Mouse (Mus musculus): ENCODE measurements around the gene Inpp5k. TPM values are rescaled to one million over a fixed set of nuclear protein-coding genes. Genes with fewer than 3 reads are reported as not detected.
"Not testable (repeated sequence)": the region's sequence is repeated elsewhere in the genome, so short reads cannot be mapped to it uniquely, and the experiment has no call there.

The Inpp5k gene
- total RNA-seq, 2 experiments from 2014 or later, result 35.4 to 37.3 TPM

DNA sequence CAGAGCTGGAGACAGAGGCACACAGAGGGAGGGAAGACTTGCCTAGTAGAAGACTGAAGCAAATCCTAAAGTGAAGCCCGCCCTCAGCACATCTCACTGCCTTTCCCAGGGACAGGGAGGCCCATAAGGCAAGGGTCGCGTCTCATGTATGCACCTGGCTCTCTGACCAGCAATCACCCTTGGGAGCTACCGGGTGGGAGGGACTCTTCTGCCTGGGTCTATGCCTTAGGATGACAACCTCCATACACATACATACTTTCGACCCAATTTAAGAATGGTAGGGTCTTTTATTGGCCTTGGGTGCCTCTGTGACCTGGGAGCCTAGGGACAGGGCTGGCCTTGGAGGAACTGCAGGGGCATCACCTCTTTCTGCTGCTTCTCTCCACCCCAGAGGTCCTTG, 42.6 kb downstream of the Inpp5k start:
- no peak for DNase-seq
- intact Hi-C loops (cut with DNase I), result no loop called here

DNA sequence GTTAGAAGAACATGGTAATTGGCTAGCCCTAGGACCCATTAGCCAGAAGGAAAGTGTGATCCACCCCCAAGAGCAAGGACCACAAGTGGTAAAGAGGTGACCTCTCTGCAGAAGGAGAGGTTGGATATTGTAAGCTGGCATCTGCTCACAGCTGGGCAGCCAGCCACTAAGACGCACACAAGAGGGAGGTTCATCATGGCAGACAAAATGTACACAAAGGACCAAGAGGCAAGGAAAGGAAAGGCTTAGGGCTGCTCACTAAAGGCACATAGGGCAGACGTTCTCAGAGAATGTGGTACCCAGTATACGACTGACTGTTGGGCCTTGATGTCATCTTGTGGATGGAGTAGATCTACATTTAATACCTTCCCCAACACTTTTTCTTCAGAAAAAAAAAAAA, 44.1 kb downstream of the Inpp5k start:
- DNase-seq, result no peak
- intact Hi-C loops (cut with DNase I), result no loop called here

DNA sequence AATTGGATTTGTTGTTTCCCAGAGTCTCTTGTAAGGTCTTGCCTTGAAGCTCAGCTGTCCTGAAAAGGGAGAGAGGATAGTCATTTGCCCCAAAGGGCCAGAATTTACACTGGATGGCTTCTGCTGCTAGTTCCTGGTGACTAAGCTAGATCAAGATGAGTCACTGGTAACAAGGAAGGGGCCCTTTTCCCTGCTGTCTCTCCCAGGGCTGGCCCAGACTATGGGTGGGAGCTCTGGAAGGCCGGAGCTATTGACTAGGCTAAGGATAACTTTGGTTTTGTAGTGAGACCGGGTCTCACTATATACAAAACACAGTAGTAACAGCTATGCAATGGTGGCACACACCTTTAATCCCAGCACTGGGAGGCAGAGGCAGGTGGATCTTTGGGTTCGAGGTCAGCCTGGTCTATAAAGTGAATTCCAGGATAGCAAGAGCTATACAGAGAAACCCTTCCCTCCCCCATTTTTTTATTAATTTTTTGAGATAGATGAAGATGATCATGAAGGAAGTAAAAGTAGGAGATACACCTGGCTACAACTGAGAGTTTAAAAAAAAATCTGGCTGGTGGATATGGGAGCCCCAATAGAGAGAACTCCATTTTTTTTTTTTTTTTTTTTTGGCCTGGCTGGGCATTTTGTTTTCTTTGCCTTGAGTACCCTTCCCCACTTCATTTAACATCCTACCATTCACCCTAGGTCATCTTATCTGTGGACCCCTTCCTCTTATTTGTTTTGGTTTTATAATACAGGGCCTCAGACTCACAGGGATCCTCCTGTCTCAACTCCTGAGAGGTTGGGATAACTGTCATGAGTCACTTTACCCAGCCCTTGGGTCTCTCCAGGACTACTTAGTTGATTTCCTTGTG, 47.3 kb downstream of the Inpp5k start:
- intact Hi-C loops (cut with DNase I), result loop anchor here (1.0 kb wide), 1 partner anchor 23 kb away; no protein-coding TSS in a partner anchor
- DNase-seq, result no peak

DNA sequence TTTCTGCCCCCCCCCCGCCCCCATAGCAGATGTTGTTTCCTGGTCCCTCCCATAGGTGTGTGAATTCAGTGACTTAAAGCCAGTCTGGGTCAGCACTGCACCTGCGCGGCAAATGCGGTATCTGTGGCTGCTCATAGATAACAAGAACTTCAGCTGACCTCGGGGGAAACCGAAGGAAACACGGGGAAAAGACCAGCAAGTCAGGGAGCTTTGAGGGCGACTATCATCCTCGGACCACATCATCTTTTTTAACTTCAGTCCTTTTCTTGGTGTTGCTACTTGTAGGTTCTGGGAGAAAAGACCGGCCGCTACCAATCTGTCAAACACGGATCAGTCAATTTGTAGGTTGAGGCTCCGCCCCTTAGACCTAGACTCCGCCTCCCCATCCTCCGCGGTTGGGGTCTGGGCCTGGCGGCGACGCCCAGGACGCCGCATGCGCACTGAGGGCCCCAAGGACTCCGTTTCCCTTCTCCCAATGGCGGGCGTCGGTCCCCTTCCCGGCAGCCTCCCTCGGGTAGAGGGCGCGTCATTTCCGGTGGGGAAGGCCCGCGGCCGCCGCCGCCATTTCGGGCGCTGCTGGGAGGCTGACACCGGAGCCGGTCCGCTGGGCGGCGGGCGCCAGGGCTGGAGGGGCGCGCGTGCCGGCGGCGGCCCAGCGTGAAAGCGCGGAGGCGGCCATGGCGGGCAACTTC, 48.1 kb downstream of the Inpp5k start, which contains the start of gene Crk:
TSS of gene Crk (plus strand) at position 513 of the 692 bp plus-strand sequence.
- peak; percentile 99 for DNase-seq
- intact Hi-C loops (cut with DNase I), result loop anchor here (1.0 kb wide), 1 partner anchor 24 kb away; no protein-coding TSS in a partner anchor

DNA sequence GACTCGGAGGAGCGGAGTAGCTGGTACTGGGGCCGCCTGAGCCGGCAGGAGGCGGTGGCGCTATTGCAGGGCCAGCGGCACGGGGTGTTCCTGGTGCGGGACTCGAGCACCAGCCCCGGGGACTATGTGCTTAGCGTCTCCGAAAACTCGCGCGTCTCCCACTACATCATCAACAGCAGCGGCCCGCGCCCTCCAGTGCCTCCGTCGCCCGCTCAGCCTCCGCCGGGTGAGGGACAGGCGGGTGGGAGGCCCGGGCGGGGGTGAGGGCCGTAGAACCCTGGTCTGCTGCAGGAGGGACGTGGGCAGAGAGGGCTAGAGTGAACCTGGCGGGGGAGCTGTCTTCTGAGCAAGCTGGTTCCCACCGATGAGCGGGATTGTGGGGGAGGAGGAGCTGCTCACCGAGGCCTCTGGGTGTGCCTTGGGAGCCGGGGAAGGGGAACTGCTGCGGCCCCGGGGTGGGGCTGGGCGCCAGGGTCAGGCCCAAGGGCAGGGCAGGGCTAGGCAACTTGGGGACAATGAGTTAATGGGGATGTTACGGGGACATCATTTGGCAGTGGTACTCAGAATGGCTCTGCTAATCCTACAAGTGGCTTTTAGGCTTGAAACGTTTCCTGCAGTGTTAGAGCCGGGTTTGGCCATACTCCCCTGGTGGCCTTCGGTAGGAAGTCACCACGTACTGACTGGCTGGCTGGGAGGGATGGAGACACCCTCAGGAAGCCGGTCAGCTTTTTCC, 48.8 kb downstream of the Inpp5k start:
- intact Hi-C loops (cut with DNase I), result loop anchor here (2.0 kb wide), 1 partner anchor 49 kb away; the partner anchor contains the start of gene Inpp5k
- peak; percentile 77 to 80 for DNase-seq

DNA sequence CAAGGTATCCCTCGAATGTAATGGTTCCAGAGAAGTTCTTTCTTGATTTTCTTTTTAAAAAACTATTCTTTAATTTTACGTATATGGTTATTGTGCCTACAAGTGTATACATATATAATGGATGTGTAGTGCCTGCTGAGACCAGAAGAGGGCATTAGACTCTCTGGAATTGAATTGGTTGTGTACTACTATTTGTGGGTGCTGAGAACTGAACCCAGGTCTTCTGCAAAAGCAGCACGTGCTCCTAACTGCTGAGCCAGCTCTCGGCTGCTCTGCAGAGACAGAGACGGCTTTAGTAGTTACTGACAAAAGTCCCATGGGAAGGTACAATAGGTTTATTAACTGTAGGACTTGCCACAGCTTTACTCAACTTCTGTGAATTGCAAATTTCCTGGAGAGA, 53.7 kb downstream of the Inpp5k start:
- no peak for DNase-seq
- intact Hi-C loops (cut with DNase I), result no loop called here

DNA sequence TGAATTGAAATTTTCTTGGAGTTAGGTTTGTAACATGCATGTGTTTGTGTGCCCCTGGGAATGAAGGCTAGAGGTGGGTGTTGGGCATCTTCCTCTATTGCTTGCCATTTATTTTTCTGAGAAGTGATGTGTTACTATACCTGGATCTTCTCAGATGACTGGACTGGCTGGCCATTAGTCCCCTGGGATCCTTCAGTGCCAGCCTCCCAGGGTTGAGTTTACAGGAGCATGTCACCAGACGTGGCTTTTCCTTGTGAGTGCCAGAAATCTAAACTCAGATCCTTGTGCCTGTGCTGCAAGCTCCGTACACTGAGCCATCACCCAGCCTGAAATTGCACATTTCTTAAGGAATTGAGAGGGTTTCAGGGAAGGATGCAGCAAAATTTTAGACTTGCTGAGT, 54.2 kb downstream of the Inpp5k start:
- intact Hi-C loops (cut with DNase I), result no loop called here
- no peak for DNase-seq

DNA sequence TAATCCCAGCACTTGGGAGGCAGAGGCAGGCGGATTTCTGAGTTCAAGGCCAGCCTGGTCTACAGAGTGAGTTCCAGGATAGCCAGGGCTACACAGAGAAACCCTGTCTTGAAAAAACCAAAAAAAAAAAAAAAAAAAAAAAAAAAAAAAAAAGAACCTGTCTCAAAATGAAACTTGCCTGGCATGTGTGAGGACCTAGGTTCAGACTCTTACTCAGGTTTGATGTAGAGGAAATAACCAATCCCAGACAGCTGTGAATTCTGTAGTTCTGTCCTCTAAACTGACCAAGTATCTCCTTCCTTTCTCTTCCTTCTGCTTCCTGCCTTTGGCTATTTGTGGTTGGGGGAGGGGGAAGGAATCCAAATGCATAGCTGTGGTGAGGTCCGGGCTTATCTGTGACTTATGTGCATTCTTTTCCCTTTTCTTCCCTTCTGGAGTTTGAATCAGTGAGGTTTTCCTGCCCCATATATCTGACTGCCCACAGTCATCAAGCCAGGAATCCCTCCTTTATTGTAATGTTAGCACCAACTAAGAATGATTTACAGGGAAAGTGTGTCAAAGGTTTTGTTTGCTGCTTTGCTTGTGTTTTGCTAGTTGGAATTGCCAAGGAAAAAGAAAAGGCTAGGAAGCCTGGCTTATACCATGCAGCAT, 56.7 kb downstream of the Inpp5k start:
- intact Hi-C loops (cut with DNase I), result no loop called here

DNA sequence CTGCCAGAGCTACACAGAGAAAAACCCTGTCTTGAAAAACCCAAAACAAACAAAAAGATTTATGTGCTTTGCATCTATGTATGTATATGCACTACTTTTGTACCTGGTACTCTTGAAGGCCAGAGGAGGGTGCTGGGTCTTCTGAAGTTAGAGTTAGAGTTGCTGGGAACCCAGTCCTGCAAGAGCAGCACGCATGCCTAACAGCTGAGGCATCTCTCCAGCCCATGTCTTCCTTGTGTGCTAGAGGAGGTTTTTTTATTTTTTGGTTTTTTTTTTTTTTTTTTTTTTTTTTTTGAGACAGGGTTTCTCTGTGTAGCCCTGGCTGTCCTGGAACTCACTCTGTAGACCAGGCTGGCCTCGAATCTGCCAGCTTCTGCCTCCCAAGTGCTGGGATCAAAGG, 57.3 kb downstream of the Inpp5k start:
- no peak for DNase-seq
- intact Hi-C loops (cut with DNase I), result no loop called here

More for the DNA sequence above, 56.7 kb downstream of the Inpp5k start:
- DNase-seq, result no peak

DNA sequence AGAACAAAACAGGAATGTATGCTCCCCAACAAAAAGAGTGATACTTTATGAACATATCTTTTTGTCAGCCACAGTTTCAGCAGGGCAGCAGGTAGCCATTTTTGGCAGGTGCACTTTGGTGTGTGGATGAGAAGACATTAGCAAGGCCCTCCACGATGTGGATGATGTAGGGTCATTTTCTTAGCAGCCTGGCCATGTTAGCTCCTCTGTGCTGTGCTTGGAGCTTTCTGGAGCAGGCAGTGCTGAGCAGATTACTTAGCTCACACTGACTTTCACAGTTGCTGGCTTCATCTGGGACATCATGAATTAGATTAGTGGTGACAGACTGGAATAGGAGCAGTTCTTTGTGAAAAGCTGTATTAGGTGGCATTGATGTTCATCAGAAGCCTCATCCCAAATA, 59.2 kb downstream of the Inpp5k start:
- no peak for DNase-seq
- intact Hi-C loops (cut with DNase I), result no loop called here

DNA sequence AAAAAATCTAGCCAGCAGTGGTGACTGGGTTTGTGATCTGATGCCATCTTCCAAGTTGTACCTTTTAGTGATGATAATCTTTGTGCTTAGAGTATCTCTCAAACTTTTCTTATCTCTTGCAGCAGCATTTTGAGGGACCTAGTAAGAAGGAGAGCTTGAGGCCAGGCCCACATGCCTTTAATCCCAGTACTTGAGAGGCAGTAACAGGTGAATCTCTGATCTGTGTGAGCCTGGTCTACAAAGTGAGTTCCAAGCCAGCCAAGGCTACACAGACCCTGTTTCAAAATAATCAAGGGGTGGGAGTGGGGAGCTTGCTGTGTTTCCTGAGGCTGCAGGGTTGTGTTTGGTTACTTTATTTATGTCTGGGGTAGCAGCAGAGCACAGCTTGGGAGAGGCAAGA, 60.3 kb downstream of the Inpp5k start:
- intact Hi-C loops (cut with DNase I), result no loop called here
- no peak for DNase-seq

DNA sequence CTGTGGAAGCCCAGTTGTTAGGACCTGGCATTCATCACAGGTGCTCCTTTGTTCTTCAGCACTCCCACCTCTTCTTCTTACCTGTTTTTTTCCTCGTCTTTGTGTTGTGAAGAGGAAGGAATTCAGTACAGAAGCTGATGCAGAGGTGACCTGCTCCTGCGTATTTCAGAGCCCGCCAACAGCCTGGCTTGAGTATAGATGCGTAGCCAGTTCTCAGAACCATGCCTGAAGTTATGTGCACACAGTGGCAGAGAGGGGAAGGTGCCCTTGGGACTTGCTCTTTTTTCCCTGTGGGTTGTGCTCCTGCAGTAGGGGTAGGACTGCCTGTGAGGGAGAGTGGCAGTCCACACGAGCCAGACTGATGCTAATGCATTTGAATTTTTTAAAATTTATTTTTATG, 62.8 kb downstream of the Inpp5k start:
- intact Hi-C loops (cut with DNase I), result no loop called here

DNA sequence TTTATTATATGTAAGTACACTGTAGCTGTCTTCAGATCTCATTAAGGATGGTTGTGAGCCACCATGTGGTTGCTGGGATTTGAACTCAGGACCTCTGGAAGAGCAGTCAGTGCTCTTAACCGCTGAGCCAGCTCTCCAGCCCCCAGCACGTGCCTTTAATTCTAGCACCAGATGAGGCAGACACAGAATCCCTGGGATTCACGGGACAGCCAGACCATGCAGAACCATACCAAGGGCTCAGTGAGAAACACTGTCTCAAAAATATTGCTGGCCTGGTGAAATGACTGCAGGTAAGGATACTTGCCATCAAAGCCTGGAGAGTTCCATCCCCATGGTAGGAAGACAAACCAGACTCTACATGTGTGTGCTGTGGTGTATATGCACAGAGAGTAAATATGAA, 66.7 kb downstream of the Inpp5k start:
- intact Hi-C loops (cut with DNase I), result not testable (repeated sequence)

More for the DNA sequence above, 62.8 kb downstream of the Inpp5k start:
- DNase-seq, result no peak

More for the DNA sequence above, 66.7 kb downstream of the Inpp5k start:
- not testable (repeated sequence) for DNase-seq

Other genes with a start within 250 kb of the Inpp5k start
- 10 to 100 TPM; 23.6 to 29.0 TPM for gene Serpinf1, start 208.3 kb upstream of the Inpp5k start, total RNA-seq (2021)
- gene Serpinf2, start 191.4 kb upstream of the Inpp5k start, total RNA-seq (2021), result not detected
- gene Wdr81, start 176.3 kb upstream of the Inpp5k start, total RNA-seq (2021), result 1 to 10 TPM; 7.8 to 8.3 TPM
- 1 to 10 TPM; 8.1 to 9.3 TPM for gene Tlcd2, start 169.3 kb upstream of the Inpp5k start, total RNA-seq (2021)
- gene Prpf8, start 144.2 kb upstream of the Inpp5k start, total RNA-seq (2021), result 100 to 1,000 TPM; 103 to 109 TPM
- gene Rilp, start 120.9 kb upstream of the Inpp5k start, total RNA-seq (2021), result 10 to 100 TPM; 32.2 to 34.5 TPM
- gene Scarf1, start 117.4 kb upstream of the Inpp5k start, total RNA-seq (2021), result 10 to 100 TPM; 15.9 to 17.8 TPM
- gene Slc43a2, start 99.3 kb upstream of the Inpp5k start, total RNA-seq (2021), result 10 to 100 TPM; 14.2 to 17.3 TPM
- 100 to 1,000 TPM; 146 to 150 TPM for gene Pitpna, start 42.9 kb upstream of the Inpp5k start, total RNA-seq (2021)
- 100 to 1,000 TPM; 151 to 153 TPM for gene Myo1c, start 19.5 kb downstream of the Inpp5k start, total RNA-seq (2021)
- gene Crk, start 48.3 kb downstream of the Inpp5k start, total RNA-seq (2021), result 100 to 1,000 TPM; 108 to 112 TPM
- gene Ywhae, start 101.9 kb downstream of the Inpp5k start, total RNA-seq (2021), result 100 to 1,000 TPM; 738 to 749 TPM
- under 1 TPM; 0.40 to 0.41 TPM for gene Doc2b, start 165.1 kb downstream of the Inpp5k start, total RNA-seq (2021)

Measured in heart, postnatal 10 days (tissue).